Mouse (Mus musculus) heart, adult 18-20 months (tissue): ENCODE results near the gene Hist1h3a. TPM values are rescaled to one million over a fixed set of nuclear protein-coding genes. Genes with fewer than 3 reads are reported as not detected.

Source experiments
- microRNA-seq, 2 experiments: library from miRNA; unstranded; fragments of <30 nt; microRNA quantifications; one replicate each; pipeline ENCODE4 v1.2.0; 2022
- total RNA-seq, 2 experiments: library from RNA; stranded (reverse); gene quantifications; 2 replicates each; pipeline ENCODE4 v1.2.3; 2021

Hist1h3a gene
- total RNA-seq, 2 experiments from 2014 or later: 7.5 to 10.7 TPM

Small RNA genes lying within 50 kb of the gene (microRNA-seq; reads per million reads assigned to microRNA genes)
- gene Gm44314: 0 reads per million in 2 experiments
- gene Gm44484: 0 reads per million in 2 experiments

Other genes starting within 250 kb of the Hist1h3a start
- 100 to 1,000 TPM; 225 to 244 TPM for gene Hist1h4h, start 231.3 kb downstream of the Hist1h3a start, total RNA-seq
- gene Hist1h2af, start 228.5 kb downstream of the Hist1h3a start, total RNA-seq: 10 to 100 TPM in 1 of 2 experiments, 1 to 10 TPM in 1; 6.3 to 16.6 TPM
- 1 to 10 TPM; 3.1 TPM for gene Hist1h3g, start 227.0 kb downstream of the Hist1h3a start, total RNA-seq
- 1 to 10 TPM; 1.1 to 1.5 TPM for gene Hist1h2bh, start 219.0 kb downstream of the Hist1h3a start, total RNA-seq
- gene Hist1h3f, start 218.3 kb downstream of the Hist1h3a start, total RNA-seq: 1 to 10 TPM; 4.9 to 6.3 TPM
- gene Hist1h4f, start 210.7 kb downstream of the Hist1h3a start, total RNA-seq: 10 to 100 TPM; 24.1 to 27.9 TPM
- gene Hist1h1d, start 209.1 kb downstream of the Hist1h3a start, total RNA-seq: 1 to 10 TPM in 1 of 2 experiments, under 1 TPM in 1; 0.94 to 1.0 TPM
- 10 to 100 TPM; 11.6 to 16.2 TPM for gene Hist1h3e, start 200.0 kb downstream of the Hist1h3a start, total RNA-seq
- 1 to 10 TPM; 2.9 to 3.0 TPM for gene Hist1h2ae, start 191.2 kb downstream of the Hist1h3a start, total RNA-seq
- gene Hist1h2bg, start 191.0 kb downstream of the Hist1h3a start, total RNA-seq: 10 to 100 TPM; 18.2 to 25.6 TPM
- 10 to 100 TPM; 10.2 to 10.9 TPM for gene Hist1h2bf, start 188.2 kb downstream of the Hist1h3a start, total RNA-seq
- gene Hist1h2ad, start 188.0 kb downstream of the Hist1h3a start, total RNA-seq: 1 to 10 TPM; 2.0 to 4.1 TPM
- 1 to 10 TPM; 2.4 to 2.5 TPM for gene Hist1h3d, start 186.6 kb downstream of the Hist1h3a start, total RNA-seq
- gene Hist1h4d, start 180.8 kb downstream of the Hist1h3a start, total RNA-seq: 10 to 100 TPM; 51.2 to 52.9 TPM
- 10 to 100 TPM in 1 of 2 experiments, 1 to 10 TPM in 1; 8.6 to 10.2 TPM for gene Hist1h2be, start 141.3 kb downstream of the Hist1h3a start, total RNA-seq
- 10 to 100 TPM; 19.6 to 19.7 TPM for gene Hist1h1e, start 139.8 kb downstream of the Hist1h3a start, total RNA-seq
- gene Hist1h2ac, start 78.4 kb downstream of the Hist1h3a start, total RNA-seq: 1 to 10 TPM; 1.2 to 1.3 TPM
- 10 to 100 TPM; 71.2 to 76.1 TPM for gene Hist1h2bc, start 78.2 kb downstream of the Hist1h3a start, total RNA-seq
- not detected for gene Hist1h1t, start 66.6 kb downstream of the Hist1h3a start, total RNA-seq
- 10 to 100 TPM; 42.5 to 46.8 TPM for gene Hist1h4c, start 63.9 kb downstream of the Hist1h3a start, total RNA-seq
- gene Hfe, start 51.5 kb downstream of the Hist1h3a start, total RNA-seq: 10 to 100 TPM; 60.9 to 64.1 TPM
- gene Hist1h1c, start 23.6 kb downstream of the Hist1h3a start, total RNA-seq: 100 to 1,000 TPM; 162 to 175 TPM
- 1 to 10 TPM; 2.5 to 3.4 TPM for gene Hist1h3c, start 16.8 kb downstream of the Hist1h3a start, total RNA-seq
- gene Hist1h2bb, start 15.7 kb downstream of the Hist1h3a start, total RNA-seq: 1 to 10 TPM; 7.4 to 8.1 TPM
- gene Hist1h2ab, start 11.3 kb downstream of the Hist1h3a start, total RNA-seq: 1 to 10 TPM; 5.8 to 6.8 TPM
- 10 to 100 TPM in 1 of 2 experiments, 1 to 10 TPM in 1; 8.3 to 10.5 TPM for gene Hist1h3b, start 10.1 kb downstream of the Hist1h3a start, total RNA-seq
- 10 to 100 TPM in 1 of 2 experiments, 1 to 10 TPM in 1; 9.6 to 10.9 TPM for gene Hist1h4b, start 5.4 kb downstream of the Hist1h3a start, total RNA-seq
- gene Hist1h4a, start 1.2 kb downstream of the Hist1h3a start, total RNA-seq: 1 to 10 TPM; 5.4 to 6.4 TPM
- 1 to 10 TPM; 4.3 to 5.4 TPM for gene Hist1h1a, start 1.3 kb upstream of the Hist1h3a start, total RNA-seq
- gene Trim38, start 7.5 kb upstream of the Hist1h3a start, total RNA-seq: under 1 TPM in 1 of 2 experiments, not detected in 1; 0.21 TPM
- not detected for gene Slc17a2, start 44.6 kb upstream of the Hist1h3a start, total RNA-seq
- gene Slc17a3, start 77.0 kb upstream of the Hist1h3a start, total RNA-seq: not detected
- gene Slc17a1, start 105.4 kb upstream of the Hist1h3a start, total RNA-seq: not detected
- gene Slc17a4, start 152.6 kb upstream of the Hist1h3a start, total RNA-seq: not detected
- not detected for gene Hist1h2ba, start 171.8 kb upstream of the Hist1h3a start, total RNA-seq
- not detected for gene Hist1h2aa, start 172.1 kb upstream of the Hist1h3a start, total RNA-seq
- not detected for gene Scgn, start 228.8 kb upstream of the Hist1h3a start, total RNA-seq